Mouse (Mus musculus): Measurements from ENCODE around the gene Zfp81. TPM values are rescaled to one million over a fixed set of nuclear protein-coding genes. Genes with fewer than 3 reads are reported as not detected.
"Not testable (repeated sequence)": the region's sequence is repeated elsewhere in the genome, so short reads cannot be mapped to it uniquely, and the experiment has no call there.

Gene Zfp81
- polyA plus RNA-seq (2021) = 7.5 TPM

- in situ Hi-C loops (cut with MboI; ENCODE audit: low pct_unique_long_range_greater_than_20kb) = no loop called here
- DNase-seq (ENCODE audit: low read depth, low spot score) = no peak
- no peak for TF ChIP-seq CTCF (IDR thresholded peaks at IDR 0.05)
- ChIA-PET CTCF (no interaction called here), POLR2A (no interaction called here)
- no peaks in the 10 kb centered on the region for H3K27me3 ChIP-seq
- ATAC-seq = peak; percentile 100
These were observed at the start of gene Zfp81 for GRCm38 (mm10) chr17:33358411-33359384. Gene Zfp81 (minus strand): TSS chr17:33358878.

GRCm38 (mm10) chr17:33394182-33395034, 35.7 kb upstream of the Zfp81 start, which contains the start of gene Zfp101:
Gene Zfp101 (minus strand): TSS chr17:33394641.
- ChIA-PET CTCF (no interaction called here), POLR2A (interaction anchor here (0.7 kb wide), 1 partner anchor 1391 kb away, joined by 11 read pairs; no protein-coding TSS in a partner anchor)
- H3K27me3 ChIP-seq = peaks cover 14% of the 10 kb centered on the region
- peak; percentile 73 for DNase-seq (ENCODE audit: low read depth, low spot score)
- TF ChIP-seq CTCF (IDR thresholded peaks at IDR 0.05) = no peak
- in situ Hi-C loops (cut with MboI; ENCODE audit: low pct_unique_long_range_greater_than_20kb) = no loop called here
- peak; percentile 99 for ATAC-seq

- ChIA-PET CTCF (no interaction called here), POLR2A (no interaction called here)
- H3K27me3 ChIP-seq = peaks cover under 1% of the 10 kb centered on the region
- ATAC-seq (no peak), DNase-seq (ENCODE audit: low read depth, low spot score) (no peak)
- no peak for TF ChIP-seq CTCF (IDR thresholded peaks at IDR 0.05)
- in situ Hi-C loops (cut with MboI; ENCODE audit: low pct_unique_long_range_greater_than_20kb) = no loop called here
These were observed 33.6 kb upstream of the Zfp81 start for GRCm38 (mm10) chr17:33392271-33392670.

GRCm38 (mm10) chr17:33385705-33386104, 27.0 kb upstream of the Zfp81 start:
- TF ChIP-seq CTCF (IDR thresholded peaks at IDR 0.05) = no peak
- in situ Hi-C loops (cut with MboI; ENCODE audit: low pct_unique_long_range_greater_than_20kb) = no loop called here
- no peaks in the 10 kb centered on the region for H3K27me3 ChIP-seq
- ChIA-PET POLR2A (no interaction called here), CTCF (interaction anchor here (0.7 kb wide), 1 partner anchor 36 kb away, joined by 3 read pairs; no protein-coding TSS in a partner anchor)
- ATAC-seq (no peak), DNase-seq (ENCODE audit: low read depth, low spot score) (no peak)

- DNase-seq (ENCODE audit: low read depth, low spot score) (no peak), ATAC-seq (no peak)
- ChIA-PET POLR2A (no interaction called here), CTCF (no interaction called here)
- no peaks in the 10 kb centered on the region for H3K27me3 ChIP-seq
- no peak for TF ChIP-seq CTCF (IDR thresholded peaks at IDR 0.05)
- in situ Hi-C loops (cut with MboI; ENCODE audit: low pct_unique_long_range_greater_than_20kb) = no loop called here
These were observed 14.1 kb upstream of the Zfp81 start for GRCm38 (mm10) chr17:33372795-33373194.

GRCm38 (mm10) chr17:33352981-33353380, 5.7 kb downstream of the Zfp81 start:
- POLR2A ChIA-PET = no interaction called here
- CTCF ChIA-PET = no interaction called here
- in situ Hi-C loops (cut with MboI; ENCODE audit: low pct_unique_long_range_greater_than_20kb) = no loop called here
- no peak for DNase-seq (ENCODE audit: low read depth, low spot score)
- no peaks in the 10 kb centered on the region for H3K27me3 ChIP-seq
- TF ChIP-seq CTCF (IDR thresholded peaks at IDR 0.05) = no peak
- no peak for ATAC-seq

GRCm38 (mm10) chr17:33289876-33290149, 68.9 kb downstream of the Zfp81 start:
- DNase-seq (ENCODE audit: low read depth, low spot score); CTCF ChIA-PET; POLR2A ChIA-PET; in situ Hi-C loops (cut with MboI; ENCODE audit: low pct_unique_long_range_greater_than_20kb); H3K27me3 ChIP-seq: not testable (repeated sequence)
- peak; percentile 42 for ATAC-seq

GRCm38 (mm10) chr17:33289039-33289875, 69.4 kb downstream of the Zfp81 start, which contains the start of gene Zfp955b:
Gene Zfp955b (plus strand): TSS chr17:33289544.
- H3K27me3 ChIP-seq; CTCF ChIA-PET; in situ Hi-C loops (cut with MboI; ENCODE audit: low pct_unique_long_range_greater_than_20kb); POLR2A ChIA-PET; DNase-seq (ENCODE audit: low read depth, low spot score): not testable (repeated sequence)
- peak; percentile 99 for ATAC-seq

Other genes starting within 250 kb of the Zfp81 start
- not detected for gene Morc2b, start 219.2 kb downstream of the Zfp81 start, polyA plus RNA-seq (2021)
- gene Olfr55, start 190.4 kb downstream of the Zfp81 start, polyA plus RNA-seq (2021) = not detected
- gene Olfr239, start 167.6 kb downstream of the Zfp81 start, polyA plus RNA-seq (2021) = not detected
- gene Olfr1564, start 137.2 kb downstream of the Zfp81 start, polyA plus RNA-seq (2021) = not detected
- gene Zfp955a, start 103.7 kb downstream of the Zfp81 start, polyA plus RNA-seq (2021) = 8.2 TPM
- gene Olfr63, start 94.2 kb downstream of the Zfp81 start, polyA plus RNA-seq (2021) = 0.01 TPM
- 9.7 TPM for gene Zfp955b, start 69.3 kb downstream of the Zfp81 start, polyA plus RNA-seq (2021)
- gene Zfp101, start 35.8 kb upstream of the Zfp81 start, polyA plus RNA-seq (2021) = 5.9 TPM
- gene Actl9, start 74.0 kb upstream of the Zfp81 start, polyA plus RNA-seq (2021) = not detected
- 15.4 TPM for gene Adamts10, start 165.3 kb upstream of the Zfp81 start, polyA plus RNA-seq (2021)
- gene Myo1f, start 196.8 kb upstream of the Zfp81 start, polyA plus RNA-seq (2021) = not detected